Mouse (Mus musculus): ENCODE results near the gene Isg15.

DNA sequence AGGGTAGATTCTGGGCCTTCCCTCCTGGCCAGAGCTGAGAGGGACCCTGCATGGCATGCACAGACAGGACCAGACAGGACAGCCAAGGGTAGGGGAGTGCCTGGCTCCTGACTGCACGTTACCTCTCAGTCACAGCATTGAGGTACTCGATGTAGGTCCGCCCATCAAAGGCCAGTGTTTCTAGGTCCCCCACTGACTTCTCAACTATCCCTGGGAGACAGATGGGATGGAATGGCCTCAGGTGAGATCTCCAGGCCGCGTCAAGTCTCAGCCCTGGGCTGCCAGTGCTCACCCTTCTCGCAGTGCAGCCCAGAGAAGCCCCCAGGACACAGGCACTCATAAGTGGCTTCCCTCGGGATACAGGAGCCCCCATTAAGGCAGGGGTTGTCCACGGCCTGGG lies 32.0 kb downstream of the Isg15 start:
- no peak for TF ChIP-seq POLR2A (IDR thresholded peaks at IDR 0.05; ENCODE audit: borderline replicate concordance, low read depth, low read length)
- no peak for TF ChIP-seq CTCF (IDR thresholded peaks at IDR 0.05; ENCODE audit: low read depth, low read length)

Data from bone marrow macrophage, adult 2 months (primary cell).